Mouse (Mus musculus) small intestine, adult 2 months (tissue): ENCODE results near the gene Xxylt1.

Experiments
- CTCF ChIP-seq: fragments of 200-500 bp; IDR thresholded peaks from 2 replicates; pipeline ENCODE4 v1.5.1; 2012; ENCODE audit warnings: low read depth, mild to moderate bottlenecking, control low read depth, inconsistent platforms, low read length, moderate library complexity, mixed read lengths; ENCODE audit not compliant: insufficient replicate concordance, insufficient read length; ENCODE audit errors: extremely low read depth
- POLR2A ChIP-seq: fragments of 200-500 bp; IDR thresholded peaks from 2 replicates; pipeline ENCODE4 v1.6.1; 2012; ENCODE audit warnings: low read depth, mild to moderate bottlenecking, control low read depth, inconsistent platforms, low read length, moderate library complexity

- no peak for TF ChIP-seq POLR2A
- TF ChIP-seq CTCF, result no peak
These were observed 97.1 kb downstream of the Xxylt1 start for GRCm38 (mm10) chr16:30984101-30984500.
